In the genomic region with DNA sequence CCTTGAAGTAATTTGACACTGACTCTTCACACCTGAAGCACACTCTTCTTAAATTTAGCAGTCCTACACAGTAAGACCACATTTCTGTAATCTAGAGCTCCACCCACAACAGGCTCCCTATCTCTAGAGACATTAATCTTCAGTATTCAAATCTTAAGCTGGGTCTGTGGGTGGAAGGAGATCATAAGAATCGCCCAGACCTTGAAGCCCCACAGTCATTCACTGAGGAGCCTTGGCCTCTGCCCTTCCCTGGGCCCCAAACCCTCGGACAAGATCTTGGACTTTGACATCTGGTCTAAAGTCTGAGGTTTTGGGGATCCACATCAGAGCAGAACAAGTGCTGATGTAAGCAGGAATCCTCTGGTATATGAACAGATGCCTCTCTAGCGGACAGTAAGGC, we compare ENCODE assay signal across 9 mouse cellular contexts. TPM values are rescaled to one million over a fixed set of nuclear protein-coding genes. Genes with fewer than 3 reads are reported as not detected.
DNase-seq lines count a peak whose midpoint lies in the region; ATAC-seq lines count a peak whose summit lies in the region.
"Had no signal": no experiment of that assay in that cellular context is flagged by ENCODE, and none has a peak within 500 bp of the region (broad histone marks: within the 10 kb centered on the region; RNA-seq: fewer than 3 reads in every experiment).

No protein-coding gene starts in this region.

- intact Hi-C loops in heart, postnatal 10 days (cut with DNase I) = loop anchor here (5.0 kb wide), 1 partner anchor 41 kb away; no protein-coding TSS in a partner anchor

- no peak for DNase-seq in heart, postnatal 10 days
- DNase-seq in embryonic facial prominence, embryonic 10.5 days (ENCODE audit: low spot score) = no peak
- no peak for DNase-seq in intestine, embryonic 14.5 days (ENCODE audit: low spot score)
- no peak for DNase-seq in adrenal gland, postnatal 10 days
- DNase-seq in testis, postnatal 14 days (ENCODE audit: low spot score) = no peak
- no peak for DNase-seq in right cerebral cortex, postnatal 14 days

- no peak overlapping the region for H3K9ac ChIP-seq in heart, embryonic 15.5 days
- no peak overlapping the region for H3K9ac ChIP-seq in intestine, embryonic 14.5 days (ENCODE audit: low read length)
- no peak overlapping the region for H3K9ac ChIP-seq in midbrain, embryonic 15.5 days

- H3K27me3 ChIP-seq in heart, embryonic 15.5 days = peaks cover 3% of the 10 kb centered on the region; the same call in 1 of the 2 replicates
- peaks cover 54% of the 10 kb centered on the region for H3K27me3 ChIP-seq in embryonic facial prominence, embryonic 10.5 days (replicated peaks; ENCODE audit: low read depth, poor library complexity, severe bottlenecking)
- H3K27me3 ChIP-seq in intestine, embryonic 14.5 days (replicated peaks; ENCODE audit: control insufficient read depth, insufficient read depth, low read length) = 0 out of 2 replicates have a peak, but pooled peaks cover 4% of the 10 kb centered on the region
- 0 out of 2 replicates have a peak, but pooled peaks cover 3% of the 10 kb centered on the region for H3K27me3 ChIP-seq in midbrain, embryonic 15.5 days (replicated peaks)

- H3K9me3 ChIP-seq in heart, embryonic 15.5 days (replicated peaks) = no peaks in the 10 kb centered on the region
- no peaks in the 10 kb centered on the region for H3K9me3 ChIP-seq in embryonic facial prominence, embryonic 10.5 days
- H3K9me3 ChIP-seq in intestine, embryonic 14.5 days (ENCODE audit: control insufficient read depth, low read length) = no peaks in the 10 kb centered on the region
- no peaks in the 10 kb centered on the region for H3K9me3 ChIP-seq in midbrain, embryonic 15.5 days

- peaks cover 49% of the 10 kb centered on the region for H3K4me1 ChIP-seq in heart, embryonic 15.5 days (replicated peaks)
- peaks cover 15% of the 10 kb centered on the region for H3K4me1 ChIP-seq in embryonic facial prominence, embryonic 10.5 days
- peaks cover 26% of the 10 kb centered on the region for H3K4me1 ChIP-seq in intestine, embryonic 14.5 days (replicated peaks; ENCODE audit: control insufficient read depth, insufficient read depth, low read length)
- peaks cover 12% of the 10 kb centered on the region for H3K4me1 ChIP-seq in midbrain, embryonic 15.5 days

- peak overlapping the region; percentile 92 for H3K4me2 ChIP-seq in heart, embryonic 15.5 days
- H3K4me2 ChIP-seq in intestine, embryonic 14.5 days (ENCODE audit: low read length) = peak overlapping the region; percentile 94
- H3K4me2 ChIP-seq in midbrain, embryonic 15.5 days = peak overlapping the region; percentile 82

- peak overlapping the region; percentile 82; the same call in 1 of the 2 replicates for H3K4me3 ChIP-seq in heart, embryonic 15.5 days
- H3K4me3 ChIP-seq in embryonic facial prominence, embryonic 10.5 days = peak overlapping the region; percentile 80
- H3K4me3 ChIP-seq in intestine, embryonic 14.5 days (ENCODE audit: low read depth, low read length) = peak overlapping the region; percentile 69
- peak overlapping the region; percentile 72 for H3K4me3 ChIP-seq in midbrain, embryonic 15.5 days

- H3K27ac ChIP-seq in heart, embryonic 15.5 days = no peak overlapping the region
- no peak overlapping the region for H3K27ac ChIP-seq in embryonic facial prominence, embryonic 10.5 days (replicated peaks)
- H3K27ac ChIP-seq in intestine, embryonic 14.5 days (ENCODE audit: low read depth) = peak overlapping the region; percentile 62; the same call in 1 of the 2 replicates
- H3K27ac ChIP-seq in midbrain, embryonic 15.5 days = no peak overlapping the region

- no peak for ATAC-seq in heart, embryonic 15.5 days (replicated peaks; ENCODE audit: insufficient number of reproducible peaks, insufficient read depth, low FRiP score, low read depth)
- no peak for ATAC-seq in intestine, embryonic 14.5 days (replicated peaks; ENCODE audit: low FRiP score, low TSS enrichment, low read depth)
- ATAC-seq in midbrain, embryonic 15.5 days (replicated peaks) = 0 out of 2 replicates have a peak, but pooled peaks have one; percentile 6

- H3K36me3 ChIP-seq in heart, embryonic 15.5 days = no peaks in the 10 kb centered on the region
- no peaks in the 10 kb centered on the region for H3K36me3 ChIP-seq in embryonic facial prominence, embryonic 10.5 days (replicated peaks)
- no peaks in the 10 kb centered on the region for H3K36me3 ChIP-seq in intestine, embryonic 14.5 days (ENCODE audit: control insufficient read depth, insufficient read depth, low read length)
- H3K36me3 ChIP-seq in midbrain, embryonic 15.5 days (replicated peaks) = no peaks in the 10 kb centered on the region

- 51% methylated on average over 3 of the region's 3 CpGs for WGBS in heart, embryonic 15.5 days
- WGBS in embryonic facial prominence, embryonic 10.5 days = 37% methylated on average over 3 of the region's 3 CpGs
- WGBS in intestine, embryonic 14.5 days = 44% methylated on average over 3 of the region's 3 CpGs
- 43% methylated on average over 3 of the region's 3 CpGs for WGBS in midbrain, embryonic 15.5 days

RNA-seq across cellular contexts. Expression of gene A930018P22Rik, which starts 1.0 kb away (rescaled TPM):
- polyA plus RNA-seq in heart, embryonic 15.5 days (2015; fragmentation: Nextera tagmentation; extraction: Ambion mirVana) = 0.29 and 0.37 TPM in 2 replicates
- under 1 TPM; 0.55 to 0.77 TPM for total RNA-seq in heart, postnatal 10 days (2021)
- not detected in 2 replicates for polyA plus RNA-seq in embryonic facial prominence, embryonic 10.5 days (2016; fragmentation: Nextera tagmentation; extraction: Ambion mirVana)
- polyA plus RNA-seq in intestine, embryonic 14.5 days (2014; fragmentation: Nextera tagmentation; extraction: Ambion mirVana) = not detected in 2 replicates
- not detected in 2 replicates for polyA plus RNA-seq in midbrain, embryonic 15.5 days (2015; fragmentation: Nextera tagmentation; extraction: Ambion mirVana)
- total RNA-seq in adrenal gland, postnatal 10 days (2021) = 1 to 10 TPM; 1.7 to 2.0 TPM
- polyA plus RNA-seq: small intestine, adult 2 months had no signal

RNA-seq across cellular contexts. Expression of gene Cd59a, which starts 27.9 kb away (rescaled TPM):
- 53.9 and 55.8 TPM in 2 replicates for polyA plus RNA-seq in heart, embryonic 15.5 days (2015; fragmentation: Nextera tagmentation; extraction: Ambion mirVana)
- total RNA-seq in heart, postnatal 10 days (2021) = 10 to 100 TPM; 33.9 to 35.6 TPM
- polyA plus RNA-seq in embryonic facial prominence, embryonic 10.5 days (2016; fragmentation: Nextera tagmentation; extraction: Ambion mirVana) = 21.7 and 22.4 TPM in 2 replicates
- polyA plus RNA-seq in intestine, embryonic 14.5 days (2014; fragmentation: Nextera tagmentation; extraction: Ambion mirVana) = 27.1 and 28.9 TPM in 2 replicates
- 11.8 and 12.4 TPM in 2 replicates for polyA plus RNA-seq in midbrain, embryonic 15.5 days (2015; fragmentation: Nextera tagmentation; extraction: Ambion mirVana)
- 10 to 100 TPM; 30.2 to 38.2 TPM for total RNA-seq in adrenal gland, postnatal 10 days (2021)

RNA-seq across cellular contexts. Expression of gene Cd59b, which starts 53.9 kb away (rescaled TPM):
- polyA plus RNA-seq in heart, embryonic 15.5 days (2015; fragmentation: Nextera tagmentation; extraction: Ambion mirVana) = 4.1 and 6.2 TPM in 2 replicates
- 1 to 10 TPM; 2.4 to 2.5 TPM for total RNA-seq in heart, postnatal 10 days (2021)
- 4.1 and 4.4 TPM in 2 replicates for polyA plus RNA-seq in embryonic facial prominence, embryonic 10.5 days (2016; fragmentation: Nextera tagmentation; extraction: Ambion mirVana)
- polyA plus RNA-seq in intestine, embryonic 14.5 days (2014; fragmentation: Nextera tagmentation; extraction: Ambion mirVana) = 3.8 and 5.1 TPM in 2 replicates
- polyA plus RNA-seq in midbrain, embryonic 15.5 days (2015; fragmentation: Nextera tagmentation; extraction: Ambion mirVana) = 0.92 and 1.2 TPM in 2 replicates
- 1 to 10 TPM; 4.7 to 5.0 TPM for total RNA-seq in adrenal gland, postnatal 10 days (2021)

RNA-seq across cellular contexts. Expression of gene Gm10799, which starts 55.2 kb away (rescaled TPM):
- not detected in 2 replicates for polyA plus RNA-seq in heart, embryonic 15.5 days (2015; fragmentation: Nextera tagmentation; extraction: Ambion mirVana)
- not detected for total RNA-seq in heart, postnatal 10 days (2021)
- not detected in 2 replicates for polyA plus RNA-seq in embryonic facial prominence, embryonic 10.5 days (2016; fragmentation: Nextera tagmentation; extraction: Ambion mirVana)
- polyA plus RNA-seq in intestine, embryonic 14.5 days (2014; fragmentation: Nextera tagmentation; extraction: Ambion mirVana) = not detected in 2 replicates
- not detected in 2 replicates for polyA plus RNA-seq in midbrain, embryonic 15.5 days (2015; fragmentation: Nextera tagmentation; extraction: Ambion mirVana)
- total RNA-seq in adrenal gland, postnatal 10 days (2021) = not detected
- polyA plus RNA-seq: small intestine, adult 2 months had no signal

RNA-seq across cellular contexts. Expression of gene Gm10912, which starts 57.9 kb away (rescaled TPM):
- polyA plus RNA-seq in heart, embryonic 15.5 days (2015; fragmentation: Nextera tagmentation; extraction: Ambion mirVana) = 0.10 TPM in 1 of 2 replicates, not detected in the other
- under 1 TPM in 1 of 2 experiments, not detected in 1; 0.25 TPM for total RNA-seq in heart, postnatal 10 days (2021)
- not detected in 2 replicates for polyA plus RNA-seq in embryonic facial prominence, embryonic 10.5 days (2016; fragmentation: Nextera tagmentation; extraction: Ambion mirVana)
- 0.11 TPM in 1 of 2 replicates, not detected in the other for polyA plus RNA-seq in intestine, embryonic 14.5 days (2014; fragmentation: Nextera tagmentation; extraction: Ambion mirVana)
- not detected in 2 replicates for polyA plus RNA-seq in midbrain, embryonic 15.5 days (2015; fragmentation: Nextera tagmentation; extraction: Ambion mirVana)
- under 1 TPM; 0.15 to 0.30 TPM for total RNA-seq in adrenal gland, postnatal 10 days (2021)
